Mouse (Mus musculus) lung, embryonic 14.5 days (tissue): Measurements from ENCODE around the gene Chrm3. TPM values are rescaled to one million over a fixed set of nuclear protein-coding genes. Genes with fewer than 3 reads are reported as not detected.

Source experiments
- ATAC-seq: fragments of 200-750 bp; cut with Nextera tagmentation; 2 replicates; pipeline ENCODE4 v1.8.0; 2017; ENCODE audit warnings: mild to moderate bottlenecking, moderate TSS enrichment, moderate library complexity; ENCODE audit not compliant: insufficient read depth
- DNase-seq: peaks from one replicate; pipeline ENCODE4 v3.0.0-alpha.2; 2015
- H3K27ac ChIP-seq: fragments of 300-500 bp; sonication (generic); 2 replicates; pipeline ENCODE4 v1.5.1; 2014; ENCODE audit warnings: low read depth, mild to moderate bottlenecking, moderate library complexity
- H3K27me3 ChIP-seq: fragments of 300-500 bp; sonication (generic); 2 replicates; pipeline ENCODE4 v1.6.1; 2014; ENCODE audit warnings: low read length, control low read depth; ENCODE audit not compliant: insufficient read depth
- H3K36me3 ChIP-seq: fragments of 300-500 bp; sonication (generic); 2 replicates; pipeline ENCODE4 v1.6.1; 2014; ENCODE audit warnings: control low read depth; ENCODE audit not compliant: insufficient read depth
- H3K4me1 ChIP-seq: fragments of 300-500 bp; sonication (generic); 2 replicates; pipeline ENCODE4 v1.6.1; 2014; ENCODE audit warnings: antibody characterized with exemption, control low read depth; ENCODE audit not compliant: insufficient read depth
- H3K4me2 ChIP-seq: fragments of 300-500 bp; sonication (generic); 2 replicates; pipeline ENCODE4 v1.6.1; 2014; ENCODE audit warnings: mild to moderate bottlenecking
- H3K4me3 ChIP-seq: fragments of 300-500 bp; sonication (generic); 2 replicates; pipeline ENCODE4 v1.5.1; 2014; ENCODE audit warnings: low read depth, low read length
- H3K9ac ChIP-seq: fragments of 300-500 bp; sonication (generic); 2 replicates; pipeline ENCODE4 v1.6.1; 2014
- H3K9me3 ChIP-seq: fragments of 300-500 bp; sonication (generic); 2 replicates; pipeline ENCODE4 v1.6.1; 2016; ENCODE audit warnings: low read depth, low read length, control low read depth
- CTCF ChIP-seq: IDR thresholded peaks from 2 replicates; pipeline ENCODE4 v1.5.1; 2016; ENCODE audit warnings: antibody characterized with exemption, low read depth
- WGBS: fragments of 180-500 bp; shearing (Covaris S2); extraction: QIAGEN DNeasy Blood & Tissue Kit; methylation state at CpG from one replicate; pipeline ENCODE4 v1.1.7; 2014; 5-methylcytosine and 5-hydroxymethylcytosine counted together
- polyA plus RNA-seq: library from polyadenylated mRNA; unstranded; fragments of >200 nt; fragmentation: Nextera tagmentation; extraction: Ambion mirVana; gene quantifications from 2 replicates; pipeline ENCODE4 v1.2.1, GENCODE M21; 2014

Gene Chrm3
- polyA plus RNA-seq, 1 experiment from 2014 or later, result 0.42 TPM

GRCm38 (mm10) chr13:10236279-10236678 is 124.4 kb downstream of the Chrm3 start:
- ATAC-seq (no peak), DNase-seq (no peak)
- Histone ChIP-seq H3K4me1 (no peaks in the 10 kb centered on the region), H3K4me3 (no peak overlapping the region), H3K36me3 (no peaks in the 10 kb centered on the region), H3K9ac (no peak overlapping the region), H3K9me3 (no peaks in the 10 kb centered on the region), H3K27me3 (no peaks in the 10 kb centered on the region), H3K27ac (no peak overlapping the region), H3K4me2 (no peak overlapping the region)
- TF ChIP-seq CTCF, result no peak
- 87% methylated on average over 4 of the region's 4 CpGs for WGBS

GRCm38 (mm10) chr13:10235391-10236169 is 125.1 kb downstream of the Chrm3 start:
- WGBS, result 75% methylated on average over 5 of the region's 5 CpGs
- TF ChIP-seq CTCF, result no peak

GRCm38 (mm10) chr13:10220403-10220802 is 140.2 kb downstream of the Chrm3 start:
- no peaks in the 10 kb centered on the region for H3K27me3 ChIP-seq
- TF ChIP-seq CTCF, result no peak
- H3K9me3 ChIP-seq, result no peaks in the 10 kb centered on the region
- H3K36me3 ChIP-seq, result no peaks in the 10 kb centered on the region
- no peaks in the 10 kb centered on the region for H3K4me1 ChIP-seq
- H3K9ac ChIP-seq, result no peak overlapping the region
- no peak overlapping the region for H3K4me2 ChIP-seq
- ATAC-seq, result no peak
- DNase-seq, result no peak
- no peak overlapping the region for H3K27ac ChIP-seq
- H3K4me3 ChIP-seq, result no peak overlapping the region
- 54% methylated on average over 4 of the region's 4 CpGs for WGBS

More at GRCm38 (mm10) chr13:10235391-10236169, 125.1 kb downstream of the Chrm3 start:
- no peaks in the 10 kb centered on the region for H3K4me1 ChIP-seq
- no peak overlapping the region for H3K4me2 ChIP-seq
- H3K36me3 ChIP-seq, result no peaks in the 10 kb centered on the region
- H3K27me3 ChIP-seq, result no peaks in the 10 kb centered on the region
- ATAC-seq (no peak), DNase-seq (no peak)
- H3K27ac ChIP-seq, result no peak overlapping the region
- H3K9me3 ChIP-seq, result no peaks in the 10 kb centered on the region
- H3K9ac ChIP-seq, result no peak overlapping the region
- no peak overlapping the region for H3K4me3 ChIP-seq

- H3K4me1 ChIP-seq, result no peaks in the 10 kb centered on the region
- no peaks in the 10 kb centered on the region for H3K9me3 ChIP-seq
- no peak overlapping the region for H3K4me3 ChIP-seq
- no peaks in the 10 kb centered on the region for H3K27me3 ChIP-seq
- H3K4me2 ChIP-seq, result no peak overlapping the region
- no peak for DNase-seq
- H3K27ac ChIP-seq, result no peak overlapping the region
- no peaks in the 10 kb centered on the region for H3K36me3 ChIP-seq
- H3K9ac ChIP-seq, result no peak overlapping the region
- no peak for TF ChIP-seq CTCF
- WGBS, result 45% methylated on average over 2 of the region's 2 CpGs
- no peak for ATAC-seq
These were observed 148.5 kb downstream of the Chrm3 start for GRCm38 (mm10) chr13:10212112-10212511.

- 57% methylated on average over 1 of the region's 1 CpGs for WGBS
- no peak overlapping the region for H3K9ac ChIP-seq
- no peaks in the 10 kb centered on the region for H3K36me3 ChIP-seq
- no peak for DNase-seq
- no peaks in the 10 kb centered on the region for H3K4me1 ChIP-seq
- no peak for TF ChIP-seq CTCF
- H3K4me2 ChIP-seq, result no peak overlapping the region
- H3K4me3 ChIP-seq, result no peak overlapping the region
- ATAC-seq, result no peak
- no peak overlapping the region for H3K27ac ChIP-seq
- H3K27me3 ChIP-seq, result no peaks in the 10 kb centered on the region
- H3K9me3 ChIP-seq, result no peaks in the 10 kb centered on the region
These were observed 150.0 kb downstream of the Chrm3 start for GRCm38 (mm10) chr13:10210522-10211244.

- Histone ChIP-seq H3K9ac (no peak overlapping the region), H3K4me1 (no peaks in the 10 kb centered on the region), H3K27me3 (no peaks in the 10 kb centered on the region), H3K27ac (no peak overlapping the region), H3K4me3 (no peak overlapping the region), H3K9me3 (no peaks in the 10 kb centered on the region), H3K36me3 (no peaks in the 10 kb centered on the region), H3K4me2 (no peak overlapping the region)
- TF ChIP-seq CTCF, result no peak
- no peak for ATAC-seq
- 73% methylated on average over 6 of the region's 6 CpGs for WGBS
- DNase-seq, result no peak
These were observed 161.3 kb downstream of the Chrm3 start for GRCm38 (mm10) chr13:10199206-10199956.

- no peak for TF ChIP-seq CTCF
- peak; percentile 61 for DNase-seq
- Histone ChIP-seq H3K4me1 (no peaks in the 10 kb centered on the region), H3K27ac (no peak overlapping the region), H3K27me3 (no peaks in the 10 kb centered on the region), H3K9ac (no peak overlapping the region), H3K4me3 (no peak overlapping the region), H3K36me3 (no peaks in the 10 kb centered on the region), H3K9me3 (no peaks in the 10 kb centered on the region), H3K4me2 (no peak overlapping the region)
- no peak for ATAC-seq
- WGBS, result 42% methylated on average over 2 of the region's 2 CpGs
These were observed 170.8 kb downstream of the Chrm3 start for GRCm38 (mm10) chr13:10189829-10190228.
